Mouse (Mus musculus): ENCODE measurements around the gene Sipa1l1.

DNA sequence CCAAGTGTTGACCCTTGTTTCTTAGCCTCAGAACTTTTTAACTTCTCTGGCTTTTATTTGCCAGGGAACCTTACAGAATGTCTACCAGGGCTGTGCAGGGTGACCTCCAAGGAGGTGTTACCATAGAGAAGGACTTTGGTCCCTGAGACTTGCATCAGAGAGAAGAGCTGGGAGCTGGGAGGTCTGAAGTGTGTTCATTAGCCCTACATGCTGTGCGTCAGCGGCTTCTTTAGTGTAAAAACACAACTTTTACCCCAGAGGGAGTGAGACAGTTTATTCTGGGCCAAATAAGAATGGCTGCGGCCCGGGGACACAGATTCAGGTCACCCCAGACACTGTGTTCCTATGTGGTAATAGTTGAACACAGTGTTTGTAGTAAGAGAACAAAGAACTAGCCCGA is 86.9 kb downstream of the Sipa1l1 start:
- TF ChIP-seq CHD2 (IDR thresholded peaks at IDR 0.05; ENCODE audit: low read length) (no peak), ZNF384 (IDR thresholded peaks at IDR 0.05; ENCODE audit: low read depth, low read length) (no peak), CHD1 (IDR thresholded peaks at IDR 0.05; ENCODE audit: low read depth, low read length) (no peak), JUND (conservative IDR thresholded peaks at IDR 0.05; ENCODE audit: low read depth, low read length) (no peak), HCFC1 (IDR thresholded peaks at IDR 0.05; ENCODE audit: low read depth, low read length) (no peak), TBP (conservative IDR thresholded peaks at IDR 0.05; ENCODE audit: low read depth, low read length) (no peak), CTCF (conservative IDR thresholded peaks at IDR 0.05 in 1 of 2, IDR thresholded peaks at IDR 0.05 in 1 of 2; ENCODE audit: low read depth in 2 of 2, low read length in 2 of 2) (no peak), ZC3H11A (IDR thresholded peaks at IDR 0.05; ENCODE audit: low read depth, low read length) (no peak), GABPA (IDR thresholded peaks at IDR 0.05; ENCODE audit: insufficient replicate concordance, low read depth, low read length) (no peak), MAX (IDR thresholded peaks at IDR 0.05; ENCODE audit: low read length) (no peak), POLR2A (IDR thresholded peaks at IDR 0.05; ENCODE audit: low read depth, low read length) (no peak), MAFK (IDR thresholded peaks at IDR 0.05; ENCODE audit: insufficient replicate concordance, low read length) (no peak), EP300 (IDR thresholded peaks at IDR 0.05; ENCODE audit: low read length) (no peak)
